Mouse (Mus musculus) thymus, adult 2 months (tissue): ENCODE measurements around the gene Wnt9b. TPM values are rescaled to one million over a fixed set of nuclear protein-coding genes. Genes with fewer than 3 reads are reported as not detected.
A peak's percentile ranks its signal among the peaks of the same experiment; 100 is the strongest.

Experiments
- DNase-seq: peaks from one replicate; pipeline ENCODE4 v3.0.0; 2021
- H3K27ac ChIP-seq: fragments of 200-500 bp; 2 replicates; pipeline ENCODE4 v1.5.1; 2012; ENCODE audit warnings: low read length, control low read depth; ENCODE audit not compliant: control insufficient read depth, insufficient read depth
- H3K27me3 ChIP-seq: fragments of 200-500 bp; 2 replicates; pipeline ENCODE4 v1.6.1; 2012; ENCODE audit warnings: mild to moderate bottlenecking, low read length, moderate library complexity, mixed read lengths; ENCODE audit not compliant: control insufficient read depth, insufficient read depth
- H3K36me3 ChIP-seq: fragments of 200-500 bp; 2 replicates; pipeline ENCODE4 v1.6.1; 2012; ENCODE audit warnings: mild to moderate bottlenecking, low read length, moderate library complexity; ENCODE audit not compliant: control insufficient read depth, insufficient read depth
- H3K4me1 ChIP-seq: fragments of 200-500 bp; replicated peaks from 2 replicates; pipeline ENCODE4 v1.6.1; 2012; ENCODE audit warnings: low read length; ENCODE audit not compliant: control insufficient read depth, insufficient read depth
- H3K4me3 ChIP-seq: fragments of 200-500 bp; 2 replicates; pipeline ENCODE4 v1.5.1; 2012; ENCODE audit warnings: mild to moderate bottlenecking, low read length, control low read depth, moderate library complexity; ENCODE audit not compliant: control insufficient read depth, insufficient read depth
- CTCF ChIP-seq: fragments of 200-500 bp; IDR thresholded peaks from 2 replicates; pipeline ENCODE4 v1.5.1; 2012; ENCODE audit warnings: mild to moderate bottlenecking, control low read depth, low read length, moderate library complexity, borderline replicate concordance; ENCODE audit not compliant: control insufficient read depth, poor library complexity, insufficient read depth; ENCODE audit errors: extremely low read depth
- POLR2A ChIP-seq: fragments of 200-500 bp; IDR thresholded peaks from 2 replicates; pipeline ENCODE4 v1.6.1; 2012; ENCODE audit warnings: mild to moderate bottlenecking, low read length, control low read depth, moderate library complexity; ENCODE audit not compliant: control insufficient read depth, poor library complexity, insufficient read depth; ENCODE audit errors: extremely low read depth
- WGBS: fragments of 180-500 bp; shearing (Covaris S2); methylation state at CpG from one replicate; pipeline ENCODE4 v1.1.7; 2018; 5-methylcytosine and 5-hydroxymethylcytosine counted together
- polyA plus RNA-seq: library from polyadenylated mRNA; depleted of rRNA; stranded (reverse); fragments of >200 nt; gene quantifications from 2 replicates; pipeline ENCODE4 v1.2.3, GENCODE M21; 2012; rRNA removed

Wnt9b gene
- polyA plus RNA-seq = 0.13 and 0.15 TPM in 2 replicates

DNA sequence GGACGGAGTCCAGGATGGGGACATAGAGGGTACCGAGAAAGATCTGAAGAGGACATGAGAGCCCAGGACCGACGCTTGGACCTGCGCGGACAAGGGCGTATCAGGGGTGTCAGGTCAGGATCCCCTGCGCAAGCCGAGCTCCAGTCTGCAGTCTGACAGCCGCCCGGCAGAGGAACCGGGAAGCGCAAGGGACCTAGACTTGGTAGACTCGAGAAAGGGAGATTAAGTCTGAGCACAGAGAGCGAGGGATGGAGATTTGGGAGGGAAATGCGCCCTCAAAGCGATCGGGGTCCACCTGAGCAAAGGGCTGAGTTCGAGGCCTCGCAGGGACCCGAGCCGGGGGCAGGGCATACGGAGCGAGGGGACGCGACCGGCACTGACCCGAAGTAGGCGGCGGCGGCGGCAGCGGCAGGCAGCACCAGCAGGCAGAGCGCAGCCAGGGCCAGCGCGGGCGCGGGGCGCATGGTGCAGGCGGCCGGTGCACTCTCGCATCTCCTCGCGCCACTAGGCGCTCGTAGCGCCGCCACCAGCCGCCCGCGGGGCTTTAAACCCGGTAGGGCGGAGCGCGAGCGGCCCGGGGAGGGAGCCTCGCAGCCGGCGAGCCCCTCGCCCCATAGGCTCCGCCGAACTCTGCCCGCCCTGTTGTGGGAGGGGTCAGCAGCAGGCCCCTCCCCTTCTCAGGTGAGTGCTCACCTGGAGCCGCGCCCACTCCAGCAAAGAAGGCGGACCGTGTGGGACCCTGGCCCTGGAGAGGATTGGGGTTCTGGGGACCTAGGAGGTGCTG lies at the start of gene Wnt9b:
Wnt9b (minus strand) TSS at position 516 of the 784 bp plus-strand sequence.
- 3% methylated on average over 65 of the region's 68 CpGs for WGBS
- no peak within 1 kb of the TSS for H3K27ac ChIP-seq
- H3K4me1 ChIP-seq = no peaks in the 10 kb centered on the region
- H3K4me3 ChIP-seq = no peak within 1 kb of the TSS
- DNase-seq = no peak
- peaks cover 11% of the 10 kb centered on the region; the same call in 1 of the 2 replicates for H3K27me3 ChIP-seq
- TF ChIP-seq CTCF (no peak), POLR2A (no peak)
- no peaks in the 10 kb centered on the region for H3K36me3 ChIP-seq

- no peak overlapping the region for H3K27ac ChIP-seq
- no peak for TF ChIP-seq CTCF
- TF ChIP-seq POLR2A = no peak
- no peak for DNase-seq
- H3K4me1 ChIP-seq = no peaks in the 10 kb centered on the region
- 47% methylated on average over 5 of the region's 5 CpGs for WGBS
- H3K4me3 ChIP-seq = no peak overlapping the region
- H3K27me3 ChIP-seq = no peaks in the 10 kb centered on the region; the same call in 1 of the 2 replicates
- H3K36me3 ChIP-seq = no peaks in the 10 kb centered on the region
These were observed 40.3 kb upstream of the Wnt9b start for GRCm38 (mm10) chr11:103789951-103790350.

GRCm38 (mm10) chr11:103780152-103780551 lies 30.5 kb upstream of the Wnt9b start:
- WGBS = 53% methylated on average over 9 of the region's 9 CpGs
- Histone ChIP-seq H3K4me1 (no peaks in the 10 kb centered on the region), H3K27me3 (no peaks in the 10 kb centered on the region; the same call in 1 of the 2 replicates), H3K4me3 (no peak overlapping the region), H3K36me3 (no peaks in the 10 kb centered on the region), H3K27ac (no peak overlapping the region)
- no peak for TF ChIP-seq POLR2A
- no peak for TF ChIP-seq CTCF
- no peak for DNase-seq

- Histone ChIP-seq H3K4me1 (peaks cover 12% of the 10 kb centered on the region; the same call in 1 of the 2 replicates), H3K4me3 (no peak overlapping the region), H3K36me3 (no peaks in the 10 kb centered on the region), H3K27me3 (peaks cover 34% of the 10 kb centered on the region), H3K27ac (no peak overlapping the region)
- TF ChIP-seq POLR2A (no peak), CTCF (no peak)
- DNase-seq = no peak
- WGBS = 3% methylated on average over 19 of the region's 19 CpGs
These were observed 24.6 kb upstream of the Wnt9b start for GRCm38 (mm10) chr11:103774228-103774530.

DNA sequence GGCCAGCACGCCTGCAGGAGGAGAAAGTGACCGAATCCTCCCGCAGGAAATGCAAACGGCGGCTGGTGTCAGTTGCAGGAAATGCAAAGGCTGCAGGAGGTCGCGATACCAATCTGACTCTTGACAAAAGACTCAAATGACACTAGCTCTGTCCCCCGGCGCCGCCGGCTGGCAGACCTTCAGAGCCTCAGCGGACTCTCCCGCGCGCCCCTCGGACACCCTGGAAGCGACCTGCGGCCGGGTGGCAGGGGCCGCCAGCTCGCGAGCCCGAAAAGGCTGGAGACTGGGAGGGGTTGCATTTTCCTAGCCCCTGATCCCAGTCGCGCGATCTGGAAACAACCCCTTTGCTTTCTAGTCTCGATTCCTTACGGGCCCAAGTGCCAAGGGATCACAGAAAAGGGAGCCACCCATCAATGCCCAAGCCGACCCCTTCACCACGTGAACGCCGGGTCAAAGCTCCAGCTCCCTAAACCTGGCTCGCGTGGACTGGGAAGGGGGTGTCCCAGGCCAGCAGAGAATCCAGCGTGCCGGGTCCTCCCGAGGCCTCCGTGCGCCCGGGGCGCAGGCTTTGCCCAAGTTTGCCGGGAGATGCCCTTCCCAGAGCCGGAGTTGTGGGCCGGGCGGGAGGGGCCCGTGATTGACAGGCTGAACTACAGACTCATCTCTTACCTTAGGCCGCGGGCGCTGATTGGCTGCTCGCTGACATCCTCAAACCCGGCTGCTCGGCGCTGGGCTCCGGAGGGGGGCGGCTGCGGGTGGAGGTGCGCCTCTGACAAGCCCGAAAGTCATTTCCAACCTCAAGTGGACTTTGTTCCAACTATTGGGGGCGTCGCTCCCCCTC lies 24.0 kb upstream of the Wnt9b start, which contains the start of gene Wnt3:
Wnt3 (plus strand) TSS at position 764 of the 841 bp plus-strand sequence.
- Histone ChIP-seq H3K36me3 (no peaks in the 10 kb centered on the region), H3K27me3 (peaks cover 34% of the 10 kb centered on the region), H3K4me3 (no peak within 1 kb of the TSS), H3K27ac (no peak within 1 kb of the TSS), H3K4me1 (peaks cover 12% of the 10 kb centered on the region; the same call in 1 of the 2 replicates)
- WGBS = 3% methylated on average over 60 of the region's 60 CpGs
- DNase-seq = peak; percentile 44
- no peak for TF ChIP-seq POLR2A
- no peak for TF ChIP-seq CTCF

GRCm38 (mm10) chr11:103772505-103773386 lies 23.1 kb upstream of the Wnt9b start:
- WGBS = 7% methylated on average over 23 of the region's 23 CpGs
- Histone ChIP-seq H3K4me3 (no peak overlapping the region), H3K4me1 (peaks cover 12% of the 10 kb centered on the region; the same call in 1 of the 2 replicates), H3K36me3 (no peaks in the 10 kb centered on the region), H3K27me3 (peaks cover 34% of the 10 kb centered on the region), H3K27ac (no peak overlapping the region)
- TF ChIP-seq CTCF (no peak), POLR2A (no peak)
- no peak for DNase-seq
